Mouse (Mus musculus): ENCODE results near the gene Neurl1b. TPM values are rescaled to one million over a fixed set of nuclear protein-coding genes. Genes with fewer than 3 reads are reported as not detected.
A peak's percentile ranks its signal among the peaks of the same experiment; 100 is the strongest.

The Neurl1b gene
- polyA plus RNA-seq, 1 experiment, result 1.3 TPM

GRCm38 (mm10) chr17:26421561-26421960 is 6.9 kb downstream of the Neurl1b start:
- no peak overlapping the region for H3K27ac ChIP-seq (ENCODE audit: control insufficient read depth, insufficient read depth, low read depth, low read length, poor library complexity)
- 54% methylated on average over 3 of the region's 3 CpGs for WGBS
- H3K4me1 ChIP-seq (ENCODE audit: control insufficient read depth, insufficient read depth, low read length), result no peaks in the 10 kb centered on the region; the same call in 1 of the 2 replicates
- no peak overlapping the region for H3K4me3 ChIP-seq (replicated peaks; ENCODE audit: control insufficient read depth, low read depth, low read length)
- TF ChIP-seq POLR2A (IDR thresholded peaks at IDR 0.05; ENCODE audit: borderline replicate concordance, control insufficient read depth, low read depth, low read length) (no peak), CTCF (IDR thresholded peaks at IDR 0.05; ENCODE audit: control insufficient read depth, insufficient read depth, low read length) (peak; percentile 53; the same call in 1 of the 2 replicates)

GRCm38 (mm10) chr17:26422390-26422789 is 7.8 kb downstream of the Neurl1b start:
- 17% methylated on average over 6 of the region's 6 CpGs for WGBS
- no peak overlapping the region for H3K27ac ChIP-seq (ENCODE audit: control insufficient read depth, insufficient read depth, low read depth, low read length, poor library complexity)
- TF ChIP-seq CTCF (IDR thresholded peaks at IDR 0.05; ENCODE audit: control insufficient read depth, insufficient read depth, low read length), result no peak
- TF ChIP-seq POLR2A (IDR thresholded peaks at IDR 0.05; ENCODE audit: borderline replicate concordance, control insufficient read depth, low read depth, low read length), result no peak
- H3K4me1 ChIP-seq (ENCODE audit: control insufficient read depth, insufficient read depth, low read length), result no peaks in the 10 kb centered on the region; the same call in 1 of the 2 replicates
- no peak overlapping the region for H3K4me3 ChIP-seq (replicated peaks; ENCODE audit: control insufficient read depth, low read depth, low read length)

- WGBS, result 20% methylated on average over 11 of the region's 11 CpGs
- no peaks in the 10 kb centered on the region; the same call in 1 of the 2 replicates for H3K4me1 ChIP-seq (ENCODE audit: control insufficient read depth, insufficient read depth, low read length)
- H3K27ac ChIP-seq (ENCODE audit: control insufficient read depth, insufficient read depth, low read depth, low read length, poor library complexity), result no peak overlapping the region
- H3K4me3 ChIP-seq (replicated peaks; ENCODE audit: control insufficient read depth, low read depth, low read length), result no peak overlapping the region
- TF ChIP-seq POLR2A (IDR thresholded peaks at IDR 0.05; ENCODE audit: borderline replicate concordance, control insufficient read depth, low read depth, low read length) (no peak), CTCF (IDR thresholded peaks at IDR 0.05; ENCODE audit: control insufficient read depth, insufficient read depth, low read length) (no peak)
These were observed 9.5 kb downstream of the Neurl1b start for GRCm38 (mm10) chr17:26423967-26424641.

- 86% methylated on average over 13 of the region's 13 CpGs for WGBS
- no peak overlapping the region for H3K4me3 ChIP-seq (replicated peaks; ENCODE audit: control insufficient read depth, low read depth, low read length)
- TF ChIP-seq CTCF (IDR thresholded peaks at IDR 0.05; ENCODE audit: control insufficient read depth, insufficient read depth, low read length) (no peak), POLR2A (IDR thresholded peaks at IDR 0.05; ENCODE audit: borderline replicate concordance, control insufficient read depth, low read depth, low read length) (no peak)
- H3K27ac ChIP-seq (ENCODE audit: control insufficient read depth, insufficient read depth, low read depth, low read length, poor library complexity), result no peak overlapping the region
- no peaks in the 10 kb centered on the region; the same call in 1 of the 2 replicates for H3K4me1 ChIP-seq (ENCODE audit: control insufficient read depth, insufficient read depth, low read length)
These were observed 10.5 kb downstream of the Neurl1b start for GRCm38 (mm10) chr17:26424973-26425735.

- no peak for TF ChIP-seq CTCF (IDR thresholded peaks at IDR 0.05; ENCODE audit: control insufficient read depth, insufficient read depth, low read length)
- no peak for TF ChIP-seq POLR2A (IDR thresholded peaks at IDR 0.05; ENCODE audit: borderline replicate concordance, control insufficient read depth, low read depth, low read length)
- H3K4me1 ChIP-seq (ENCODE audit: control insufficient read depth, insufficient read depth, low read length), result no peaks in the 10 kb centered on the region
- 65% methylated on average over 11 of the region's 11 CpGs for WGBS
- no peak overlapping the region for H3K27ac ChIP-seq (ENCODE audit: control insufficient read depth, insufficient read depth, low read depth, low read length, poor library complexity)
- no peak overlapping the region for H3K4me3 ChIP-seq (replicated peaks; ENCODE audit: control insufficient read depth, low read depth, low read length)
These were observed 18.7 kb downstream of the Neurl1b start for GRCm38 (mm10) chr17:26433295-26433694.

GRCm38 (mm10) chr17:26437089-26437815 is 22.6 kb downstream of the Neurl1b start:
- H3K4me1 ChIP-seq (ENCODE audit: control insufficient read depth, insufficient read depth, low read length), result no peaks in the 10 kb centered on the region
- TF ChIP-seq CTCF (IDR thresholded peaks at IDR 0.05; ENCODE audit: control insufficient read depth, insufficient read depth, low read length), result no peak
- no peak for TF ChIP-seq POLR2A (IDR thresholded peaks at IDR 0.05; ENCODE audit: borderline replicate concordance, control insufficient read depth, low read depth, low read length)
- WGBS, result 53% methylated on average over 14 of the region's 14 CpGs
- no peak overlapping the region for H3K4me3 ChIP-seq (replicated peaks; ENCODE audit: control insufficient read depth, low read depth, low read length)
- peak overlapping the region; percentile 54; the same call in 1 of the 2 replicates for H3K27ac ChIP-seq (ENCODE audit: control insufficient read depth, insufficient read depth, low read depth, low read length, poor library complexity)

GRCm38 (mm10) chr17:26439001-26439400 is 24.4 kb downstream of the Neurl1b start:
- H3K4me1 ChIP-seq (ENCODE audit: control insufficient read depth, insufficient read depth, low read length), result no peaks in the 10 kb centered on the region
- no peak overlapping the region for H3K27ac ChIP-seq (ENCODE audit: control insufficient read depth, insufficient read depth, low read depth, low read length, poor library complexity)
- H3K4me3 ChIP-seq (replicated peaks; ENCODE audit: control insufficient read depth, low read depth, low read length), result no peak overlapping the region
- whole genome bisulfite sequencing, result 91% methylated on average over 52 of the region's 52 CpGs
- TF ChIP-seq CTCF (IDR thresholded peaks at IDR 0.05; ENCODE audit: control insufficient read depth, insufficient read depth, low read length) (no peak), POLR2A (IDR thresholded peaks at IDR 0.05; ENCODE audit: borderline replicate concordance, control insufficient read depth, low read depth, low read length) (no peak)

GRCm38 (mm10) chr17:26441024-26441423 is 26.4 kb downstream of the Neurl1b start:
- no peak overlapping the region for H3K27ac ChIP-seq (ENCODE audit: control insufficient read depth, insufficient read depth, low read depth, low read length, poor library complexity)
- no peak overlapping the region for H3K4me3 ChIP-seq (replicated peaks; ENCODE audit: control insufficient read depth, low read depth, low read length)
- no peaks in the 10 kb centered on the region for H3K4me1 ChIP-seq (ENCODE audit: control insufficient read depth, insufficient read depth, low read length)
- WGBS, result 85% methylated on average over 10 of the region's 10 CpGs
- TF ChIP-seq CTCF (IDR thresholded peaks at IDR 0.05; ENCODE audit: control insufficient read depth, insufficient read depth, low read length) (no peak), POLR2A (IDR thresholded peaks at IDR 0.05; ENCODE audit: borderline replicate concordance, control insufficient read depth, low read depth, low read length) (no peak)

Data from bone marrow, adult 2 months (tissue).